Mouse (Mus musculus): ENCODE measurements around the gene Efcab9.
A peak's percentile ranks its signal among the peaks of the same experiment; 100 is the strongest.

Gene Efcab9

GRCm38 (mm10) chr11:32531871-32532764 is at the start of gene Efcab9:
Gene Efcab9, minus strand, starts transcription at chr11:32532081.
- no peak for DNase-seq

GRCm38 (mm10) chr11:32581031-32581430 is 49.1 kb upstream of the Efcab9 start:
- DNase-seq: no peak

- peak; percentile 58 to 80 for DNase-seq
Observed at GRCm38 (mm10) chr11:32580305-32580947, 48.5 kb upstream of the Efcab9 start.

GRCm38 (mm10) chr11:32576760-32577050 is 44.8 kb upstream of the Efcab9 start:
- DNase-seq: no peak

GRCm38 (mm10) chr11:32575964-32576759 is 44.3 kb upstream of the Efcab9 start:
- DNase-seq: no peak

- no peak for DNase-seq
Observed at GRCm38 (mm10) chr11:32573669-32574068, 41.8 kb upstream of the Efcab9 start.

- no peak for DNase-seq
Observed at GRCm38 (mm10) chr11:32571103-32571502, 39.2 kb upstream of the Efcab9 start.

- DNase-seq: no peak
Observed at GRCm38 (mm10) chr11:32568637-32569293, 36.9 kb upstream of the Efcab9 start.

GRCm38 (mm10) chr11:32568060-32568459 is 36.2 kb upstream of the Efcab9 start:
- DNase-seq: no peak

GRCm38 (mm10) chr11:32567000-32567855 is 35.3 kb upstream of the Efcab9 start:
- no peak for DNase-seq

- no peak for DNase-seq
Observed at GRCm38 (mm10) chr11:32566184-32566583, 34.3 kb upstream of the Efcab9 start.

GRCm38 (mm10) chr11:32565088-32565487 is 33.2 kb upstream of the Efcab9 start:
- no peak for DNase-seq

GRCm38 (mm10) chr11:32564629-32565028 is 32.7 kb upstream of the Efcab9 start:
- no peak for DNase-seq

- no peak for DNase-seq
Observed at GRCm38 (mm10) chr11:32563660-32564059, 31.8 kb upstream of the Efcab9 start.

- no peak for DNase-seq
Observed at GRCm38 (mm10) chr11:32562706-32563105, 30.8 kb upstream of the Efcab9 start.

- DNase-seq: no peak
Observed at GRCm38 (mm10) chr11:32561465-32562355, 29.8 kb upstream of the Efcab9 start.

GRCm38 (mm10) chr11:32560015-32560770 is 28.3 kb upstream of the Efcab9 start:
- DNase-seq: no peak

GRCm38 (mm10) chr11:32558677-32559076 is 26.8 kb upstream of the Efcab9 start:
- peak; percentile 56 to 75 for DNase-seq

- no peak for DNase-seq
Observed at GRCm38 (mm10) chr11:32558026-32558425, 26.1 kb upstream of the Efcab9 start.

Data from thymus, postnatal 36 days (tissue).